Mouse (Mus musculus) neural tube, embryonic 11.5 days (tissue): ENCODE measurements at regions not wholly inside any gene's neighbourhood (a gene's known extent, or its start where the extent isn't known, plus 50 kb on each side); places are given as distances from the start of the nearest gene placed in this dataset.

Experiments used
- ATAC-seq: fragments of 200-750 bp; cut with Nextera tagmentation; 2 replicates; pipeline ENCODE4 v1.8.0; 2017; ENCODE audit warnings: moderate number of reproducible peaks, mild to moderate bottlenecking, moderate TSS enrichment, moderate library complexity; ENCODE audit not compliant: insufficient read depth, low FRiP score, low TSS enrichment
- DNase-seq: peaks from one replicate; pipeline ENCODE4 v3.0.0-alpha.2; 2015; ENCODE audit warnings: low spot score
- H3K27ac ChIP-seq: fragments of 300-500 bp; sonication (generic); 2 replicates; pipeline ENCODE4 v1.5.1; 2014; ENCODE audit warnings: low read depth, mild to moderate bottlenecking, low read length
- H3K27me3 ChIP-seq: fragments of 300-500 bp; sonication (generic); 2 replicates; pipeline ENCODE4 v1.6.1; 2014; ENCODE audit warnings: mild to moderate bottlenecking, low read length, mixed read lengths; ENCODE audit not compliant: control insufficient read depth, insufficient read depth
- H3K36me3 ChIP-seq: fragments of 300-500 bp; sonication (generic); 2 replicates; pipeline ENCODE4 v1.6.1; 2014; ENCODE audit warnings: mild to moderate bottlenecking, low read length, moderate library complexity, mixed read lengths; ENCODE audit not compliant: control insufficient read depth, insufficient read depth
- H3K4me1 ChIP-seq: fragments of 300-500 bp; sonication (generic); 2 replicates; pipeline ENCODE4 v1.6.1; 2014; ENCODE audit warnings: low read length, mixed read lengths; ENCODE audit not compliant: control insufficient read depth, insufficient read depth
- H3K4me2 ChIP-seq: fragments of 300-500 bp; sonication (generic); 2 replicates; pipeline ENCODE4 v1.6.1; 2014; ENCODE audit warnings: low read depth, mild to moderate bottlenecking, moderate library complexity
- H3K4me3 ChIP-seq: fragments of 300-500 bp; sonication (generic); 2 replicates; pipeline ENCODE4 v1.5.1; 2014; ENCODE audit warnings: low read depth, low read length
- H3K9ac ChIP-seq: fragments of 300-500 bp; sonication (generic); 2 replicates; pipeline ENCODE4 v1.6.1; 2014; ENCODE audit warnings: mild to moderate bottlenecking, low read length
- H3K9me3 ChIP-seq: fragments of 300-500 bp; sonication (generic); 2 replicates; pipeline ENCODE4 v1.6.1; 2016; ENCODE audit warnings: low read length; ENCODE audit not compliant: control insufficient read depth
- WGBS: fragments of 180-500 bp; shearing (Covaris S2); extraction: QIAGEN DNeasy Blood & Tissue Kit; methylation state at CpG from one replicate; pipeline ENCODE4 v1.1.7; 2014; 5-methylcytosine and 5-hydroxymethylcytosine counted together

DNA sequence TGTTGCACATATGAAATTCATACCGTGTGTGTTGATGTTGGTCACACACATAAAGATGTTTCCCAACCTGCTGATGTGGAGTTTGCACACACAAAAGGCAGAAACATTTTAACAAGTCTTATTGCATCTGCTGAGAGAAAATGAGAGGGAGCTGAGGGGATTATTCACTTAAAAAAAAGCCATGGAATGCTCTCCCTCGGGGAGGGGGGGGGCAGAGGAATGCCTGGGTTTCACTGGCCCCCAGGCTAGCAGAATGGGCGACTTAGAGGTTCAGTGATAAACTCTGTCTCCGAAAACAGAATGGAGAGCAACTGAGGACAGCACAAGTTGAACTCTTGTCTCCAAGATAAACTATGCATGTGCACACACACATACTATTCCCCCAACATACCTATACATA is 392.4 kb upstream of the Id4 start:
- no peak overlapping the region for H3K4me3 ChIP-seq
- no peak overlapping the region for H3K9ac ChIP-seq
- no peaks in the 10 kb centered on the region for H3K9me3 ChIP-seq
- DNase-seq: no peak
- no peak overlapping the region for H3K27ac ChIP-seq
- 0 out of 2 replicates have a peak, but pooled peaks cover 3% of the 10 kb centered on the region for H3K4me1 ChIP-seq
- no peak overlapping the region for H3K4me2 ChIP-seq
- ATAC-seq: no peak
- 74% methylated on average over 4 of the region's 4 CpGs for WGBS
- no peaks in the 10 kb centered on the region for H3K36me3 ChIP-seq
- no peaks in the 10 kb centered on the region for H3K27me3 ChIP-seq

DNA sequence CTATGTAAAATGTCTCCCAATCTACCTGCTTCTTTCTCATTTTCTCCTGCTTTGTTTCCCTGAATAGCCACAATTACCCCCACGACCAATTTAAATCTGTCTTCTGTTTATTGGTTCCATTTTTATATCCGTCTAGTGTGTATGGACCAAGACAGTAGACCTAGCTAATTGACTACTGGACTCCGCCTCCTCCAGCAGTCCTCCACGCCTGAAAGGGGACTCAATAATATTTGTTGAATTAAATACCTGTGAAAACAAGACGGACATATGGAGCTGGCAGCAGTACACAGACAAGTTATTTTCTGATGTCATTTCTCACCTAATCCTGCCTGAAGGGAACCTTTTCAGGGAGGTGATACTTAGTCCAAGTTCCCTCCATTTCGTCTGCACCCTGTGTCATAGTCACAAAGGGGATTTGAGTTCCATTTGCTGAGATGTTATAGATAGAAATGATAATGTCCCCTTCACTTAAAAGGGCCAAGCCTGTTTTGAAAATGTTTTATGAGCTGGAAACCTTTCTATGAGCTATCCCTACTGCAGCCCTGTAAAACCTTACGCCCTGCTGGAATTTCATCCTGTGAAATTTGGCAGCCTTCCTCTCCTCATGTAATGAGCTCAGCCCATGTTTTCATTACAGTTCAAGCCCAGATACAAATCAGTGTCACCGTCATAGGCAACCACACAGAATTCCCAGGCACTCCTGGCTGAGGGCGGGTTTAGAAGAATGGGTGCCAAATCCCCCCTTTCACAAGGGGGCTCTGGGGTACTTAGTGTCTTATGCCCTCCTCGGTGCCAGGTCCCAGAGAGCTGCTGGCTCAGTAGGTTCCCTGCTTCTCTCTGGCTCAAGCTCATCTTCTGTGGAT is 391.1 kb upstream of the Id4 start:
- Histone ChIP-seq H3K4me2 (no peak overlapping the region), H3K36me3 (no peaks in the 10 kb centered on the region), H3K27ac (no peak overlapping the region), H3K27me3 (no peaks in the 10 kb centered on the region), H3K9me3 (no peaks in the 10 kb centered on the region), H3K9ac (no peak overlapping the region), H3K4me3 (no peak overlapping the region), H3K4me1 (0 out of 2 replicates have a peak, but pooled peaks cover 3% of the 10 kb centered on the region)
- DNase-seq: no peak
- no peak for ATAC-seq
- 76% methylated on average over 10 of the region's 10 CpGs for WGBS

DNA sequence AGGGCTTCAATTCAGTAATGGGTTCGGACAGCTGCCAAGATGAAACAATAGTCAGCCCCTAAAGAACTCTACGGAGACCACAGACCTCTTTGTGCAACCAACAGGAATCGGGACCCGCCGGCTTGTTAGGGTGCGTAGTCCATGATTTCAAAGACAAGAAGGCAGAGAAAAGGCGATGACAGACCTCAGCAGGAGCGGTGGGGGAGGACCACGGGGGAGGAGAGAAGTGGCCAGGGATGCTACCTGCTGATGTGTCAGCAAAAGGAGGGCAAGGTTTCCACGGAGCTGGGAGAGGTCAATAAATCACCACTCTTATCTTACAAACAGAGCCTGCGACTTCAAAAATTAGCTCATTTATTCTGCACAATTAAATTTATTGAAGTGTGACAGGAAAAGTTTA is 388.4 kb upstream of the Id4 start:
- 34% methylated on average over 11 of the region's 11 CpGs for whole genome bisulfite sequencing
- Histone ChIP-seq H3K36me3 (no peaks in the 10 kb centered on the region), H3K4me1 (0 out of 2 replicates have a peak, but pooled peaks cover 3% of the 10 kb centered on the region), H3K9me3 (no peaks in the 10 kb centered on the region), H3K27ac (no peak overlapping the region), H3K4me3 (no peak overlapping the region), H3K27me3 (no peaks in the 10 kb centered on the region), H3K9ac (no peak overlapping the region), H3K4me2 (no peak overlapping the region)
- DNase-seq: no peak
- no peak for ATAC-seq

GRCm38 (mm10) chr13:47892569-47892968 is 368.5 kb upstream of the Id4 start:
- ATAC-seq (no peak), DNase-seq (no peak)

GRCm38 (mm10) chr13:47894331-47894730 is 366.7 kb upstream of the Id4 start:
- H3K27ac ChIP-seq: no peak overlapping the region
- H3K4me1 ChIP-seq: no peaks in the 10 kb centered on the region
- no peak overlapping the region for H3K9ac ChIP-seq
- H3K27me3 ChIP-seq: no peaks in the 10 kb centered on the region
- H3K36me3 ChIP-seq: no peaks in the 10 kb centered on the region
- H3K9me3 ChIP-seq: no peaks in the 10 kb centered on the region
- 78% methylated on average over 1 of the region's 1 CpGs for WGBS
- ATAC-seq (no peak), DNase-seq (no peak)
- no peak overlapping the region for H3K4me3 ChIP-seq
- H3K4me2 ChIP-seq: no peak overlapping the region

More at GRCm38 (mm10) chr13:47892569-47892968, 368.5 kb upstream of the Id4 start:
- no peak overlapping the region for H3K27ac ChIP-seq
- no peaks in the 10 kb centered on the region for H3K27me3 ChIP-seq
- no peaks in the 10 kb centered on the region for H3K36me3 ChIP-seq
- 89% methylated on average over 4 of the region's 4 CpGs for WGBS
- H3K9ac ChIP-seq: no peak overlapping the region
- no peak overlapping the region for H3K4me3 ChIP-seq
- H3K4me1 ChIP-seq: no peaks in the 10 kb centered on the region
- no peak overlapping the region for H3K4me2 ChIP-seq
- no peaks in the 10 kb centered on the region for H3K9me3 ChIP-seq

GRCm38 (mm10) chr13:47895256-47895655 is 365.8 kb upstream of the Id4 start:
- Histone ChIP-seq H3K4me1 (no peaks in the 10 kb centered on the region), H3K9ac (no peak overlapping the region), H3K27me3 (no peaks in the 10 kb centered on the region), H3K4me3 (no peak overlapping the region), H3K9me3 (no peaks in the 10 kb centered on the region), H3K4me2 (no peak overlapping the region), H3K36me3 (no peaks in the 10 kb centered on the region), H3K27ac (no peak overlapping the region)
- DNase-seq: no peak
- 91% methylated on average over 6 of the region's 6 CpGs for WGBS
- no peak for ATAC-seq

DNA sequence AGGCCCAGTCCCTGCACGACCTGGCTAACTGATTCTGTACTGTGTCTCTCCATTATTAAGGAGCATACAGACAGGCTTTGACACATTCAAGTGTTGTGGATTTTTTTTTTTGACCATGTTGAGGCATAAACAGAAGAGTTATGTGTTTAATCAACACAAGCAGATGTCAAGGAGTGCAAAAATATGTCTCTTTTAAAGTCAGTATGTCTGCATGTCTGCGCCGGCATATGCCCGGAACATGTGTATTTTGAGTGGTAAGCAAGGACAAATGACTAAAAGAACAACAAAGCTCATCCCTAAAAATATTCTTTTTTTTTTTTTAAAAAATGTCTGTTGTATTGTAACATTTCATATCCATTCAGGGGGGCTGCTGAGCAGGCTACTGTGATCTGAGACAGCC is 364.4 kb upstream of the Id4 start:
- Histone ChIP-seq H3K27ac (no peak overlapping the region), H3K4me3 (no peak overlapping the region), H3K9ac (no peak overlapping the region), H3K4me1 (no peaks in the 10 kb centered on the region), H3K27me3 (no peaks in the 10 kb centered on the region), H3K36me3 (no peaks in the 10 kb centered on the region), H3K9me3 (no peaks in the 10 kb centered on the region), H3K4me2 (no peak overlapping the region)
- WGBS: 90% methylated on average over 4 of the region's 4 CpGs
- ATAC-seq (no peak), DNase-seq (no peak)

DNA sequence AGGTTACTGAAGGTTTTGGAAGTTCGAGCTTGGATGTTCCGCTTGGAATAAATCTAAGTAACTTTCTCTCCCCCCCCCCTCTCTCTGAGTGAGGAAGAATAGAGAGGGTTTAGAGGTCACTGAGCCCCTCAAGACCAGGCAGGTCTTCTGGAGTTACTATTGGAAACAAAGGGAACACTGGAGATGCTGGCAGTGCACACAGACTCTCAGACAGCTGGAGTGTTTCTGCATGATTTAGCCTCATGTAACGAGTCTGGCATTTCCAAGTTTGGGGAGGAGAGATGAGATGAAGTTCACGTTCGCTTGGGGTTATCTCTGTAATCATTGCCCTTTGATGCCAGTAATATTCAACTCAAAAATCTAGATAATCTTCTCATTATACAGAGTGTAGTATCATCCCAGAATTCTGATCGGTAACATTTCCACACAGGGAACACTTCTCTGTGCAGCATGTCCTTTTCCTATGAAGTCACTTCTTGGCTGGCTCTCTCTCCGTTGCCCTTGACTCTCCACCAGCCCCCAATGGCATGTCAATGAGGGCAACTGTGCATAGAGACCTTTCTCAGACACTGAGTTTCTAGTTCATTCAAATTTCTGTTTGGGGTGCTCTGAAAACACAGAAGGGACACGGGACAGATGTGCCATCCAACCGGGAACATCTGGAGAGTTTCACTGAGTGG is 351.0 kb upstream of the Id4 start:
- 80% methylated on average over 9 of the region's 9 CpGs for WGBS
- no peak for ATAC-seq
- H3K27ac ChIP-seq: no peak overlapping the region
- no peak for DNase-seq
- H3K4me3 ChIP-seq: no peak overlapping the region
- H3K9me3 ChIP-seq: no peaks in the 10 kb centered on the region
- no peaks in the 10 kb centered on the region for H3K4me1 ChIP-seq
- H3K4me2 ChIP-seq: no peak overlapping the region
- no peaks in the 10 kb centered on the region for H3K27me3 ChIP-seq
- no peaks in the 10 kb centered on the region for H3K36me3 ChIP-seq
- H3K9ac ChIP-seq: no peak overlapping the region

DNA sequence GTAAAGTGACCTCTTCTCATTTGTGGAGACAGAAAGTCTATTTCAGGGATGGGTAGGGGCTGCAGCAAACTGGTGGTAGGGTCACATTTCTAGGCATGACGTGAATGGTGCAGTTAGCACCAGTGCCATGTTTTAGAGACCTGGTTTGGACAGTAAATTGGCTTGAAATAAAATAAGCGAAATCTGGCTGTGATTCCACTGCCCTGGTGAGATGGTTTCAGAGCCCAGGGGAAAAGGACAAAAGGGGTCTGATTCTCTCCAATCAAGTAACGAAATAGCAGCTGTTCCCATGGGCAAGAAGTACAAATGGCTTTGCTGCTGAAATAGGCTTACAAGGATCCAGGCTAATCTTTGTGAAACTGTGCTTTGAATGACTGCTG is 350.5 kb upstream of the Id4 start:
- Histone ChIP-seq H3K27me3 (no peaks in the 10 kb centered on the region), H3K4me3 (no peak overlapping the region), H3K27ac (no peak overlapping the region), H3K4me2 (no peak overlapping the region), H3K36me3 (no peaks in the 10 kb centered on the region), H3K4me1 (no peaks in the 10 kb centered on the region), H3K9me3 (no peaks in the 10 kb centered on the region), H3K9ac (no peak overlapping the region)
- 80% methylated on average over 3 of the region's 3 CpGs for WGBS
- DNase-seq: no peak
- ATAC-seq: no peak
